Mouse (Mus musculus): ENCODE data around the gene Arr3. TPM values are rescaled to one million over a fixed set of nuclear protein-coding genes. Genes with fewer than 3 reads are reported as not detected.

The Arr3 gene
- not detected in 2 replicates for polyA plus RNA-seq (2012; rRNA removed)

- no peak for DNase-seq
- Histone ChIP-seq H3K27me3 (replicated peaks; ENCODE audit: control insufficient read depth, insufficient read depth, low read length) (no peaks in the 10 kb centered on the region), H3K4me1 (ENCODE audit: control insufficient read depth, insufficient read depth, low read length) (no peaks in the 10 kb centered on the region), H3K4me3 (ENCODE audit: insufficient read depth, low read depth, low read length) (no peak within 1 kb of the TSS), H3K36me3 (ENCODE audit: control insufficient read depth, insufficient read depth, low read length) (no peaks in the 10 kb centered on the region), H3K27ac (ENCODE audit: insufficient read depth, low read depth, low read length) (no peak within 1 kb of the TSS)
- no peak for TF ChIP-seq POLR2A (IDR thresholded peaks at IDR 0.05; ENCODE audit: low read depth, low read length)
- TF ChIP-seq CTCF (conservative IDR thresholded peaks at IDR 0.05; ENCODE audit: insufficient read depth, insufficient read length, low read depth, low read length), result no peak
- 100% methylated on average over 1 of the region's 1 CpGs for WGBS
These were observed at the start of gene Arr3 for GRCm38 (mm10) chrX:100605314-100605713. Gene Arr3 (plus strand): TSS chrX:100605497.

- Histone ChIP-seq H3K4me3 (ENCODE audit: insufficient read depth, low read depth, low read length) (no peak overlapping the region), H3K27me3 (replicated peaks; ENCODE audit: control insufficient read depth, insufficient read depth, low read length) (no peaks in the 10 kb centered on the region), H3K36me3 (ENCODE audit: control insufficient read depth, insufficient read depth, low read length) (no peaks in the 10 kb centered on the region), H3K4me1 (ENCODE audit: control insufficient read depth, insufficient read depth, low read length) (no peaks in the 10 kb centered on the region), H3K27ac (ENCODE audit: insufficient read depth, low read depth, low read length) (no peak overlapping the region)
- WGBS, result 82% methylated on average over 3 of the region's 3 CpGs
- DNase-seq, result no peak
- no peak for TF ChIP-seq POLR2A (IDR thresholded peaks at IDR 0.05; ENCODE audit: low read depth, low read length)
- no peak for TF ChIP-seq CTCF (conservative IDR thresholded peaks at IDR 0.05; ENCODE audit: insufficient read depth, insufficient read length, low read depth, low read length)
These were observed 49.3 kb upstream of the Arr3 start for GRCm38 (mm10) chrX:100556026-100556425.

- no peak for TF ChIP-seq CTCF (conservative IDR thresholded peaks at IDR 0.05; ENCODE audit: insufficient read depth, insufficient read length, low read depth, low read length)
- no peak for TF ChIP-seq POLR2A (IDR thresholded peaks at IDR 0.05; ENCODE audit: low read depth, low read length)
- DNase-seq, result no peak
- no peak overlapping the region for H3K4me3 ChIP-seq (ENCODE audit: insufficient read depth, low read depth, low read length)
- no peaks in the 10 kb centered on the region for H3K4me1 ChIP-seq (ENCODE audit: control insufficient read depth, insufficient read depth, low read length)
- WGBS, result 79% methylated on average over 3 of the region's 3 CpGs
- H3K27me3 ChIP-seq (replicated peaks; ENCODE audit: control insufficient read depth, insufficient read depth, low read length), result no peaks in the 10 kb centered on the region
- H3K27ac ChIP-seq (ENCODE audit: insufficient read depth, low read depth, low read length), result no peak overlapping the region
- no peaks in the 10 kb centered on the region for H3K36me3 ChIP-seq (ENCODE audit: control insufficient read depth, insufficient read depth, low read length)
These were observed 39.6 kb upstream of the Arr3 start for GRCm38 (mm10) chrX:100565696-100566095.

- DNase-seq, result no peak
- Histone ChIP-seq H3K4me3 (ENCODE audit: insufficient read depth, low read depth, low read length) (no peak within 1 kb of the TSS), H3K4me1 (ENCODE audit: control insufficient read depth, insufficient read depth, low read length) (no peaks in the 10 kb centered on the region), H3K27ac (ENCODE audit: insufficient read depth, low read depth, low read length) (no peak within 1 kb of the TSS), H3K36me3 (ENCODE audit: control insufficient read depth, insufficient read depth, low read length) (no peaks in the 10 kb centered on the region), H3K27me3 (replicated peaks; ENCODE audit: control insufficient read depth, insufficient read depth, low read length) (no peaks in the 10 kb centered on the region)
- 100% methylated on average over 1 of the region's 1 CpGs for WGBS
- no peak for TF ChIP-seq POLR2A (IDR thresholded peaks at IDR 0.05; ENCODE audit: low read depth, low read length)
- TF ChIP-seq CTCF (conservative IDR thresholded peaks at IDR 0.05; ENCODE audit: insufficient read depth, insufficient read length, low read depth, low read length), result no peak
These were observed 33.3 kb upstream of the Arr3 start, which contains the start of gene Awat1 for GRCm38 (mm10) chrX:100571951-100572350. Gene Awat1 (plus strand): TSS chrX:100572251.

GRCm38 (mm10) chrX:100594791-100595190 is 10.5 kb upstream of the Arr3 start, which contains the start of gene P2ry4:
Gene P2ry4 (minus strand): TSS chrX:100594869.
- TF ChIP-seq POLR2A (IDR thresholded peaks at IDR 0.05; ENCODE audit: low read depth, low read length) (no peak), CTCF (conservative IDR thresholded peaks at IDR 0.05; ENCODE audit: insufficient read depth, insufficient read length, low read depth, low read length) (no peak)
- H3K36me3 ChIP-seq (ENCODE audit: control insufficient read depth, insufficient read depth, low read length), result no peaks in the 10 kb centered on the region
- 68% methylated on average over 4 of the region's 4 CpGs for WGBS
- DNase-seq, result no peak
- H3K27ac ChIP-seq (ENCODE audit: insufficient read depth, low read depth, low read length), result no peak within 1 kb of the TSS
- H3K4me3 ChIP-seq (ENCODE audit: insufficient read depth, low read depth, low read length), result no peak within 1 kb of the TSS
- no peaks in the 10 kb centered on the region for H3K27me3 ChIP-seq (replicated peaks; ENCODE audit: control insufficient read depth, insufficient read depth, low read length)
- no peaks in the 10 kb centered on the region for H3K4me1 ChIP-seq (ENCODE audit: control insufficient read depth, insufficient read depth, low read length)

- H3K27ac ChIP-seq (ENCODE audit: insufficient read depth, low read depth, low read length), result no peak overlapping the region
- 20% methylated on average over 5 of the region's 5 CpGs for WGBS
- peak; percentile 59 for DNase-seq
- no peak overlapping the region for H3K4me3 ChIP-seq (ENCODE audit: insufficient read depth, low read depth, low read length)
- no peaks in the 10 kb centered on the region for H3K27me3 ChIP-seq (replicated peaks; ENCODE audit: control insufficient read depth, insufficient read depth, low read length)
- TF ChIP-seq POLR2A (IDR thresholded peaks at IDR 0.05; ENCODE audit: low read depth, low read length) (no peak), CTCF (conservative IDR thresholded peaks at IDR 0.05; ENCODE audit: insufficient read depth, insufficient read length, low read depth, low read length) (peak; percentile 71)
- no peaks in the 10 kb centered on the region for H3K36me3 ChIP-seq (ENCODE audit: control insufficient read depth, insufficient read depth, low read length)
- no peaks in the 10 kb centered on the region for H3K4me1 ChIP-seq (ENCODE audit: control insufficient read depth, insufficient read depth, low read length)
These were observed 7.9 kb upstream of the Arr3 start for GRCm38 (mm10) chrX:100597439-100597838.

- H3K27me3 ChIP-seq (replicated peaks; ENCODE audit: control insufficient read depth, insufficient read depth, low read length), result no peaks in the 10 kb centered on the region
- no peaks in the 10 kb centered on the region for H3K4me1 ChIP-seq (ENCODE audit: control insufficient read depth, insufficient read depth, low read length)
- H3K27ac ChIP-seq (ENCODE audit: insufficient read depth, low read depth, low read length), result no peak overlapping the region
- 64% methylated on average over 4 of the region's 4 CpGs for WGBS
- H3K4me3 ChIP-seq (ENCODE audit: insufficient read depth, low read depth, low read length), result no peak overlapping the region
- H3K36me3 ChIP-seq (ENCODE audit: control insufficient read depth, insufficient read depth, low read length), result no peaks in the 10 kb centered on the region
- TF ChIP-seq CTCF (conservative IDR thresholded peaks at IDR 0.05; ENCODE audit: insufficient read depth, insufficient read length, low read depth, low read length) (no peak), POLR2A (IDR thresholded peaks at IDR 0.05; ENCODE audit: low read depth, low read length) (no peak)
- DNase-seq, result no peak
These were observed 5.5 kb upstream of the Arr3 start for GRCm38 (mm10) chrX:100599755-100600154.
